Mouse (Mus musculus) left cerebral cortex, adult 9 months (tissue): ENCODE measurements around the gene Tmem131l.

ENCODE experiments used
- DNase-seq, 2 experiments: peaks; one replicate each; pipeline ENCODE4 v3.0.0; 2022; ENCODE audit warnings: low spot score in 2 of 2

The Tmem131l gene

DNA sequence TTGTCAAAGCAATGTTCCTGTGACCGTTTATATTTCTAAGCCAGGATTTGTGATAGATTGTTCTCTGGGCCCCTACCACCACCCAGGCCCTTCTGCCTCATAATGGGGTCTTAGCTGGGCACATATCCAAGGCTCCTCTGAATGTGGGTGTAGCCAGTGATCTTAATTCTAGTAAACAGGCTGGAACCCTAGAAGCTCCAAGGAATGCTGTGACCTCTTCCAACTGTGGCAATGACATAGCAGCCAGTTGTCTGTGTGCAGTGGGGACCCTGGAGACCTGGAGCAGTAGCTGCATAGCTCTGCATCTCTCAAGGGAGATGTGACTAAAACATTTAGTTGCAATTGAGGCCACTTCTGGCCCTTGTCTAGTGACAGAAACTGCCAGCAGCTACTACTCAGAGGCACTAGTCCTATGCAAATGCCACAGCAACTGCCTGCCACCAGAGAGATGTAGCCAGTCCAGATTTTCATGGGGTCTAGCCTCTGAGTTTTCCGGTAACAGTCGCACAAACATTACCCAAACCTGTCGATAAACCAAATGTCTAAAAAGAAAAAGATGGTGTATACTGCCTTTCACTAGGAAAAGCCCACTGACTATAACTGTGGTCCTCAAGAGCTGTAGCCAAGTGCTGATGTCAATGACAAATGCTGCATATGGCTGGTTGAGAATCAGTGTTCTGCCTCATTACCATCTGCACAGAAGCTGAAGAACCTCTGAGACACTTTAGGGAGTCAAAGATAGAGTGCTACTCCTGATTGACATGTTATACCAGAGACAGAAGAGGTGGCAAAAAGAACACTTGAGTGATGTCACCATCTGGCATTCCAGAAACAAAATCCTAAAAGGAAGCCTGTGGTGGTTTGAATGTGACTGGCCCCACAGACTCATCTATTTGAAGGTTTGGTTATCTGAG is 61.2 kb downstream of the Tmem131l start:
- no peak for DNase-seq

DNA sequence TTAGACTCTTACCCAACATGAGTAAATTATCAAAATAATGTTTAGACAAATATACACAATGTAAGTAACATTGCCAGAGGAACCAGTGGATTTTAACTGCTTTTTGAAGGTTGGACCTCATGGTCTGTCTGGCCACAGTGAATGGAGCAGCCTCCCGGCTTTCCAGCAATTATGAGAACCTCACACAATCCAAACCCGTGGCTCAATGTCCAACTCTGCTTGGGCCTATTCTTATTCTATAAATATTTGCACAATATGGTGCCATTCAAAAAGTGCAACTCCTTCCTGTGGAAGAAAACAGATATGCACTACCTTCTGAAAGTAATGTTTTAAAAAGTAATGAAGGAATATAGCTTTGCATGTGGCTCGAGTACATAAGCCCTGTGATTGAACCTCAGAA is 62.2 kb downstream of the Tmem131l start:
- DNase-seq = no peak

- no peak for DNase-seq
Observed at GRCm38 (mm10) chr3:83976161-83976560, 63.8 kb downstream of the Tmem131l start.

DNA sequence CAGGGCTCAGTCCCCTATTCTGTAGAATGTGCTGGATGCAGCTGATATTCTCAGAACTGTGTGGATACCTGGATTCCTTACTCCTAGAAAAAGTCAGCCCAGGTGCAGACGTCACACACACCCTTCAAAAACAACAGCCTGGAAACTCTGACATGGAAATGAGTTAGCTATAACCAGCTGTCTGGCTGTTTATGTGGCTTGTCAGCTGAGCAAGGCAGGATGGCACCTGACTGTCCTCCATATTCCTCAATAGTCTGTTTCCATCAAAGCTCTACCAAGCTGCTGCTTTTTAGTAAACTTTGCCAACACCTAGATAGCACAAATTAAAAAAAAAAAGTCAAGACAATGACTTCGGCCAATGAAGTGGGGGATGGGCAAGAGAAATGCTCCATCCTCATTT is 66.6 kb downstream of the Tmem131l start:
- no peak for DNase-seq

DNA sequence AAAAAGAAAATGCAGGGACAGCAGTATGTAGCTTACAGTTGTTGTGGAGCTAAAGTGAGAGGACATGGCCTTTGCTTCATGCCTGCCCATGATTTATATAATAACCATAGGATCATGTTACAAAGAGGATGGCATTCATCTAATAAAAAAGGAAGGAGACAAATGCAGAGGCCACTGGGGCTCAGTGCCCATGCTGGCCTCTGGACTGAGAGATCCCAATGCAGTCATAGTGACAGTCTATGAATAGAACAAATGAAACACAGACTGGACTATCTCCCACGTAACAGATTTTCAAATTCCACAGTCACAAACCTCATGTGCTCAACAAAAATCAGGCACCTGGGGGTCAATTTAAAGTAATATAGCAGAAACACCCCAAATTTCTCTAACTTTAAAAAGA is 69.3 kb downstream of the Tmem131l start:
- DNase-seq = no peak

- DNase-seq = no peak
Observed at GRCm38 (mm10) chr3:83969081-83969480, 70.9 kb downstream of the Tmem131l start.

- no peak for DNase-seq
Observed at GRCm38 (mm10) chr3:83967791-83968190, 72.2 kb downstream of the Tmem131l start.

- DNase-seq = no peak
Observed at GRCm38 (mm10) chr3:83965333-83965732, 74.6 kb downstream of the Tmem131l start.

DNA sequence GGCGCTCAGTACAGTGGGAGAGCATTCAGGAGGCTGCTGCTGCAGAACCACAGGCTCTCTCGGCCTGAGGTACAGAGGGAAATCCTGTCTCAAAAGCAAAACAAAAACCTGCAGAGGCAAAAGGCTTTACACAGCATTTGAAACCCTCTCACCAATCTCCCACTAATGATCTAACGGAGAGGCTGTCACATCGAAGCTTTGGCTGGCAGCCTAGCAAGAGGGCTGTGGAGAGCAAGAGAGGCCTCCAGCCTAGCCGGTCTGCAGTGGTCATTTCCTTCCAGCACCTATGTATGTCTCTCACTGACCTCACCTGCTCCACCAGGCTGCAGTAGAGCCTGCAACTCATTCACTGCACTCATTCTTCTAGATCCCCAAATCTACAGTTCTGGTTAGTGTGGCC is 76.3 kb downstream of the Tmem131l start:
- DNase-seq = no peak

DNA sequence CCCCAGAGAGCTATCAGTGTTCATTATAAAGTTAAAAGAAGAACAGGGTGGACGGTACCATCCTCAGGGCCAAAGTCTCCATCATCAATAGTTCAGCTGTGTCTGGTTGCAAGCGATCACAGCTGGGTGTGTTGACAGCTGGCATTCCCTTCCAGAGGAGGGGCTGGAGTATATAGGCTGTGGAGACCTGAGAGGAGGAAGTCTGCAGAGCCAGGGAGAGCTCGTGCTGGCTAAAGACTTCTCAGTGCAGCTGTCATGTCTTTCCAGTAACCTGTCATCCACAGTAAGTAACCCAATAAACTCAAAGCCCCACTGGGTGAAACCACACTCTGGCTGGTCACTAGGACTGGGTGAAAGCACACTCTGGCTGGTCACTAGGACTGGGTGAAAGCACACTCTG is 77.4 kb downstream of the Tmem131l start:
- DNase-seq = no peak

GRCm38 (mm10) chr3:83962076-83962475 is 77.9 kb downstream of the Tmem131l start:
- no peak for DNase-seq

- DNase-seq = no peak
Observed at GRCm38 (mm10) chr3:83958951-83959681, 80.9 kb downstream of the Tmem131l start.

GRCm38 (mm10) chr3:83953879-83954278 is 86.1 kb downstream of the Tmem131l start:
- DNase-seq = no peak

GRCm38 (mm10) chr3:83948801-83949200 is 91.2 kb downstream of the Tmem131l start:
- DNase-seq = no peak

DNA sequence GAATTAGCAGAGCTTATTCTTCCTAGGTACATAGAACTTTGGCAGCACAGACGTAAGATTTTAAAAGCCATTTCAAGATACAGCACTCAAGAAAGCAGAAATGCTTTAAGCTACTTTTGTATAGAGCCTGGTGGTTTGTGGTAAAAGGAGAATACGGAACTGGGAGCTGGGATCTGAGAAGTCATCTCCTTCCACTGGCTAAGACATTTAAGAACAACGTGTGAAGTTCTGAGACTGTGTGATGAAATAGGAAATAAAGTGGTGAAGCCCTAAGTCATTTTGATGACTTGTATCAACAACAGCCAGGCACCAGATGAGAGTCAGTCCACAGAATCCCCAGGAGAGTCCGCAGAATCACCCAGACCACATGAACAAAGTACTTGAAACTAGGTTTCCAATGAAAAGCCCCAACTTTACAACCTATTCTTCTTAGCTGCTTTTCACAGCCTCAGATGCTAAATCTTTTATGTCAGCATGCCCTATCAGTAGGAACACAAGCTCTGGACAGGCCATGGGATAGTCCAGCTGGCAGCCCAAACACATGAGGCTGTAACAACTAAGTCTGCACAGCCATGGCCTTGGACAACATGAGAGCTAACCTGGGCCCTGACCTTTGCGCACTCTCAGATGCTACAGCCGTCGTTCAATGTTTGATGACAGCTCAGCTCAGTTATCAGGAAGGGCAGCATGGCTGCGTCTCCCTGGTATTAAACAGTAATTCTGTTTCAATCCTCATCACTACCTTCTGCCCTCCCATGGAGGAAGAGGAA is 92.3 kb downstream of the Tmem131l start:
- no peak for DNase-seq

DNA sequence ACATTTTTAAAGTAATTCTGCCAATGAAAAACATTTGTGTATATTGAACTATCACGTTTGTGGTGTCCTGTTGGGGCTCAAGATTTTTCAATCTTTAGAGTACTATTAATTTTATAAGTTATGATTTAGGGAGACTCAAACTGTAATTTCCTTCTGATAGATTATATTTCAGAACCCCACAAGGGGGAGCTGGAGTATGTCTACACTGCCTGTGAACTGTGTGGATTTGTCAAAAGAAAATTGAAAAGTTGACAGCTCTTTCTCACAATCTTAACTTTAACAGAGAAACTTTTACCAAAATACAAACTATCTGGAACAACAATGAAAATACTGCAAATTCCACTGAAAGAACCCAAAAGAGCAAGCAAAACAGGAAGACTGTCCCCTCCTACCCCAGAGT is 93.1 kb downstream of the Tmem131l start:
- DNase-seq = no peak

- DNase-seq = no peak
Observed at GRCm38 (mm10) chr3:83943691-83944090, 96.3 kb downstream of the Tmem131l start.

- DNase-seq = no peak
Observed at GRCm38 (mm10) chr3:83943212-83943611, 96.8 kb downstream of the Tmem131l start.

DNA sequence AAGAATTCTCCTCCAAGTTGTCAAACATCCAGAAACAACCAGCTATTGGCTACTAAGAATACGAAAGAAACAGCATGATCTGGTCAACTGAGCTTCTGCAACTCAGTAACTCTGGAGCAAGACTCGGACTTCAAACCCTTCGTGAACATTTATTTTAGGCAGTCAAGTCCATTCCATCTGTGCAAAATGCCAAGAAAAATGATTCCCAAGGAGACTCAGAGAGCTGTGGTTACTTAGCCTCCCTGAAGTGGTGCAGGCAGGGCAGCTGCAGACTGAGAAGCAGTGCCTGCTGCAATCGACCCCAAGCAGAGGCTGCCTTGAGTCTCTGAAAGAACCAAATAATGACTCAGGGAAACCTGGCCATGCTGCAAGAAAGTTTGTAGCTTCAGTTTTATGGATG is 98.1 kb downstream of the Tmem131l start:
- DNase-seq = no peak

GRCm38 (mm10) chr3:83938871-83939270 is 101.1 kb downstream of the Tmem131l start:
- DNase-seq = no peak

GRCm38 (mm10) chr3:83934514-83934913 is 105.5 kb downstream of the Tmem131l start:
- DNase-seq = no peak
